Mouse (Mus musculus): ENCODE measurements around the gene Msantd4.

GRCm38 (mm10) chr9:4353163-4353562 is 23.2 kb upstream of the Msantd4 start:
- TF ChIP-seq CTCF (IDR thresholded peaks at IDR 0.05; ENCODE audit: control insufficient read depth, insufficient read depth, insufficient read length) (no peak), USF1 (IDR thresholded peaks at IDR 0.05; ENCODE audit: low read depth) (no peak), MAX (IDR thresholded peaks at IDR 0.05) (no peak), MYOD1 (IDR thresholded peaks at IDR 0.05; ENCODE audit: control insufficient read depth, insufficient read length, low read depth) (no peak), CEBPB (IDR thresholded peaks at IDR 0.05; ENCODE audit: low read depth) (no peak)

All from C2C12 (cell line).